In genomic region chr4:64037513-64037912, GRCm38 (mm10) we compare ENCODE assay signal across 14 mouse cellular contexts.
"Had no signal": no experiment of that assay in that cellular context is flagged by ENCODE, and none has a peak within 500 bp of the region (broad histone marks: within the 10 kb centered on the region; RNA-seq: fewer than 3 reads in every experiment).

No protein-coding gene starts in this region.

- ATAC-seq: intestine, embryonic 15.5 days; midbrain, embryonic 16.5 days had no signal

- H3K9ac ChIP-seq: intestine, embryonic 15.5 days; kidney, embryonic 15.5 days; limb, embryonic 13.5 days; liver, embryonic 15.5 days; midbrain, embryonic 12.5 days; neural tube, embryonic 13.5 days; stomach, embryonic 15.5 days had no signal

- H3K27me3 ChIP-seq: intestine, embryonic 15.5 days; kidney, embryonic 15.5 days; limb, embryonic 13.5 days; liver, embryonic 15.5 days; midbrain, embryonic 12.5 days; neural tube, embryonic 13.5 days; stomach, embryonic 15.5 days had no signal

- H3K4me3 ChIP-seq: intestine, embryonic 15.5 days; kidney, embryonic 15.5 days; left cerebral cortex, adult 2 months; limb, embryonic 13.5 days; liver, embryonic 15.5 days; midbrain, embryonic 12.5 days; neural tube, embryonic 13.5 days; stomach, embryonic 15.5 days had no signal

- H3K27ac ChIP-seq: intestine, embryonic 15.5 days; kidney, embryonic 15.5 days; left cerebral cortex, adult 2 months; limb, embryonic 13.5 days; liver, embryonic 15.5 days; midbrain, embryonic 12.5 days; neural tube, embryonic 13.5 days; stomach, embryonic 15.5 days had no signal

- H3K36me3 ChIP-seq: intestine, embryonic 15.5 days; kidney, embryonic 15.5 days; liver, embryonic 15.5 days; midbrain, embryonic 12.5 days; neural tube, embryonic 13.5 days; stomach, embryonic 15.5 days had no signal

- DNase-seq: kidney, adult 2 months; kidney, postnatal 25 days; right cerebral cortex, postnatal 14 days; thymus, postnatal 4 days had no signal

- H3K9me3 ChIP-seq: intestine, embryonic 15.5 days; kidney, embryonic 15.5 days; limb, embryonic 13.5 days; liver, embryonic 15.5 days; midbrain, embryonic 12.5 days; neural tube, embryonic 13.5 days; stomach, embryonic 15.5 days had no signal

- H3K4me1 ChIP-seq: intestine, embryonic 15.5 days; kidney, embryonic 15.5 days; liver, embryonic 15.5 days; midbrain, embryonic 12.5 days; neural tube, embryonic 13.5 days; stomach, embryonic 15.5 days had no signal

- H3K4me2 ChIP-seq: intestine, embryonic 15.5 days; kidney, embryonic 15.5 days; limb, embryonic 13.5 days; liver, embryonic 11.5 days; liver, embryonic 15.5 days; midbrain, embryonic 12.5 days; neural tube, embryonic 13.5 days; stomach, embryonic 15.5 days had no signal
